Mouse (Mus musculus) adrenal gland, adult 2 months (tissue): Measurements from ENCODE around the gene Gm10198. TPM values are rescaled to one million over a fixed set of nuclear protein-coding genes. Genes with fewer than 3 reads are reported as not detected.

Experiments
- polyA plus RNA-seq: library from polyadenylated mRNA; depleted of rRNA; stranded (reverse); fragments of >200 nt; gene quantifications from 2 replicates; pipeline ENCODE4 v1.2.3, GENCODE M21; 2012; rRNA removed
- total RNA-seq, 2 experiments: library from RNA; stranded (reverse); gene quantifications; 2 replicates each; pipeline ENCODE4 v1.2.3; 2021

Gm10198 gene
- total and polyA plus RNA-seq, 3 experiments: not detected

Other genes starting within 250 kb of the Gm10198 start
- 100 to 1,000 TPM in 1 of 2 experiments, 10 to 100 TPM in 1; 64.8 to 108 TPM for gene Gpbp1, start 102.7 kb upstream of the Gm10198 start, total RNA-seq
- 0.32 and 0.44 TPM in 2 replicates for gene Gpbp1, start 102.7 kb upstream of the Gm10198 start, polyA plus RNA-seq
- not detected for gene Gm49496, start 42.8 kb upstream of the Gm10198 start, total RNA-seq
- gene Gm49496, start 42.8 kb upstream of the Gm10198 start, polyA plus RNA-seq: not detected in 2 replicates
- gene Mier3, start 88.2 kb downstream of the Gm10198 start, total RNA-seq: 10 to 100 TPM; 31.0 to 50.1 TPM
- 2.7 and 3.7 TPM in 2 replicates for gene Mier3, start 88.2 kb downstream of the Gm10198 start, polyA plus RNA-seq
- 10 to 100 TPM; 49.1 to 64.9 TPM for gene Map3k1, start 216.2 kb downstream of the Gm10198 start, total RNA-seq
- gene Map3k1, start 216.2 kb downstream of the Gm10198 start, polyA plus RNA-seq: 8.3 and 8.8 TPM in 2 replicates